Mouse (Mus musculus): ENCODE results near the gene Ppp6r2. TPM values are rescaled to one million over a fixed set of nuclear protein-coding genes. Genes with fewer than 3 reads are reported as not detected.

Gene Ppp6r2
- polyA plus RNA-seq, 2 experiments: 15.3 to 17.7 TPM

- Histone ChIP-seq H3K36me3 (replicated peaks; ENCODE audit: control insufficient read depth, insufficient read depth, low read depth) (no peaks in the 10 kb centered on the region), H3K9ac (replicated peaks) (peak overlapping the region; percentile 51), H3K4me3 (ENCODE audit: insufficient read depth in 1 of 2, low read depth in 2 of 2, low read length in 2 of 2) (peak overlapping the region; percentile 51 to 56), H3K9me3 (ENCODE audit: control insufficient read depth, low read length) (no peaks in the 10 kb centered on the region), H3K27ac (no peak overlapping the region), H3K4me2 (ENCODE audit: low read depth) (peak overlapping the region; percentile 59), H3K4me1 (replicated peaks; ENCODE audit: control insufficient read depth in 2 of 2, insufficient read depth in 2 of 2, low read length in 1 of 2) (peaks cover 4 to 13% of the 10 kb centered on the region in 2 experiments; a peak in 3 of 4 replicates), H3K27me3 (ENCODE audit: control insufficient read depth, insufficient read depth, low read length) (no peaks in the 10 kb centered on the region; the same call in 1 of the 2 replicates)
- DNase-seq (ENCODE audit: low read depth in 3 of 3, low spot score in 3 of 3) (no peak), ATAC-seq (ENCODE audit: insufficient read depth) (no peak)
- TF ChIP-seq CTCF (IDR thresholded peaks at IDR 0.05; ENCODE audit: low read depth): no peak
- no peak for TF ChIP-seq EP300 (IDR thresholded peaks at IDR 0.05; ENCODE audit: low read depth)
- 62% methylated on average over 4 of the region's 4 CpGs for WGBS (ENCODE audit: insufficient replicate concordance)
These were observed 112.3 kb downstream of the Ppp6r2 start for GRCm38 (mm10) chr15:89323656-89324055.

GRCm38 (mm10) chr15:89326441-89326840 is 115.1 kb downstream of the Ppp6r2 start:
- Histone ChIP-seq H3K4me3 (ENCODE audit: insufficient read depth in 1 of 2, low read depth in 2 of 2, low read length in 2 of 2) (no peak overlapping the region), H3K4me1 (replicated peaks; ENCODE audit: control insufficient read depth in 2 of 2, insufficient read depth in 2 of 2, low read length in 1 of 2) (peaks cover 0 to 4% of the 10 kb centered on the region in 2 experiments; a peak in 2 of 4 replicates), H3K36me3 (replicated peaks; ENCODE audit: control insufficient read depth, insufficient read depth, low read depth) (no peaks in the 10 kb centered on the region), H3K9me3 (ENCODE audit: control insufficient read depth, low read length) (no peaks in the 10 kb centered on the region), H3K4me2 (ENCODE audit: low read depth) (no peak overlapping the region), H3K27me3 (ENCODE audit: control insufficient read depth, insufficient read depth, low read length) (no peaks in the 10 kb centered on the region; the same call in 1 of the 2 replicates), H3K27ac (no peak overlapping the region), H3K9ac (replicated peaks) (no peak overlapping the region)
- ATAC-seq (ENCODE audit: insufficient read depth) (no peak), DNase-seq (ENCODE audit: low read depth in 3 of 3, low spot score in 3 of 3) (no peak)
- 57% methylated on average over 5 of the region's 5 CpGs for WGBS (ENCODE audit: insufficient replicate concordance)
- TF ChIP-seq CTCF (IDR thresholded peaks at IDR 0.05; ENCODE audit: low read depth) (no peak), EP300 (IDR thresholded peaks at IDR 0.05; ENCODE audit: low read depth) (no peak)

GRCm38 (mm10) chr15:89334271-89334670 is 122.9 kb downstream of the Ppp6r2 start, which contains the start of gene Miox:
Gene Miox, plus strand, starts transcription at chr15:89334398.
- peaks cover 0 to 3% of the 10 kb centered on the region in 2 experiments; a peak in 1 of 4 replicates for H3K4me1 ChIP-seq (replicated peaks; ENCODE audit: control insufficient read depth in 2 of 2, insufficient read depth in 2 of 2, low read length in 1 of 2)
- DNase-seq (ENCODE audit: low read depth in 3 of 3, low spot score in 3 of 3) (no peak), ATAC-seq (ENCODE audit: insufficient read depth) (no peak)
- TF ChIP-seq EP300 (IDR thresholded peaks at IDR 0.05; ENCODE audit: low read depth): no peak
- no peak for TF ChIP-seq CTCF (IDR thresholded peaks at IDR 0.05; ENCODE audit: low read depth)
- 74% methylated on average over 7 of the region's 7 CpGs for WGBS (ENCODE audit: insufficient replicate concordance)
- no peaks in the 10 kb centered on the region for H3K27me3 ChIP-seq (ENCODE audit: control insufficient read depth, insufficient read depth, low read length)
- H3K36me3 ChIP-seq (replicated peaks; ENCODE audit: control insufficient read depth, insufficient read depth, low read depth): no peaks in the 10 kb centered on the region
- no peak within 1 kb of the TSS for H3K27ac ChIP-seq
- H3K4me3 ChIP-seq (ENCODE audit: insufficient read depth in 1 of 2, low read depth in 2 of 2, low read length in 2 of 2): no peak within 1 kb of the TSS
- no peak within 1 kb of the TSS for H3K9ac ChIP-seq (replicated peaks)
- H3K4me2 ChIP-seq (ENCODE audit: low read depth): no peak within 1 kb of the TSS
- no peaks in the 10 kb centered on the region for H3K9me3 ChIP-seq (ENCODE audit: control insufficient read depth, low read length)

GRCm38 (mm10) chr15:89334774-89335537 is 123.6 kb downstream of the Ppp6r2 start:
- 0 out of 2 replicates have a peak, but pooled peaks have one; percentile 28 for ATAC-seq (ENCODE audit: insufficient read depth)
- H3K9me3 ChIP-seq (ENCODE audit: control insufficient read depth, low read length): no peaks in the 10 kb centered on the region
- peaks cover 0 to 5% of the 10 kb centered on the region in 2 experiments; a peak in 1 of 4 replicates for H3K4me1 ChIP-seq (replicated peaks; ENCODE audit: control insufficient read depth in 2 of 2, insufficient read depth in 2 of 2, low read length in 1 of 2)
- H3K36me3 ChIP-seq (replicated peaks; ENCODE audit: control insufficient read depth, insufficient read depth, low read depth): no peaks in the 10 kb centered on the region
- WGBS (ENCODE audit: insufficient replicate concordance): 68% methylated on average over 17 of the region's 17 CpGs
- no peak for DNase-seq (ENCODE audit: low read depth in 3 of 3, low spot score in 3 of 3)
- H3K27ac ChIP-seq: no peak overlapping the region
- TF ChIP-seq EP300 (IDR thresholded peaks at IDR 0.05; ENCODE audit: low read depth) (no peak), CTCF (IDR thresholded peaks at IDR 0.05; ENCODE audit: low read depth) (no peak)
- H3K4me2 ChIP-seq (ENCODE audit: low read depth): no peak overlapping the region
- no peaks in the 10 kb centered on the region for H3K27me3 ChIP-seq (ENCODE audit: control insufficient read depth, insufficient read depth, low read length)
- no peak overlapping the region for H3K4me3 ChIP-seq (ENCODE audit: insufficient read depth in 1 of 2, low read depth in 2 of 2, low read length in 2 of 2)
- no peak overlapping the region for H3K9ac ChIP-seq (replicated peaks)

GRCm38 (mm10) chr15:89336422-89336821 is 125.1 kb downstream of the Ppp6r2 start:
- no peaks in the 10 kb centered on the region for H3K36me3 ChIP-seq (replicated peaks; ENCODE audit: control insufficient read depth, insufficient read depth, low read depth)

More at GRCm38 (mm10) chr15:89336422-89336821, 125.1 kb downstream of the Ppp6r2 start:
- H3K9me3 ChIP-seq (ENCODE audit: control insufficient read depth, low read length): no peaks in the 10 kb centered on the region
- peaks cover 0 to 5% of the 10 kb centered on the region in 2 experiments; a peak in 1 of 4 replicates for H3K4me1 ChIP-seq (replicated peaks; ENCODE audit: control insufficient read depth in 2 of 2, insufficient read depth in 2 of 2, low read length in 1 of 2)
- 73% methylated on average over 14 of the region's 14 CpGs for WGBS (ENCODE audit: insufficient replicate concordance)
- no peak for DNase-seq (ENCODE audit: low read depth in 3 of 3, low spot score in 3 of 3)
- H3K9ac ChIP-seq (replicated peaks): no peak overlapping the region
- no peak for TF ChIP-seq EP300 (IDR thresholded peaks at IDR 0.05; ENCODE audit: low read depth)
- H3K4me3 ChIP-seq (ENCODE audit: insufficient read depth in 1 of 2, low read depth in 2 of 2, low read length in 2 of 2): no peak overlapping the region
- H3K4me2 ChIP-seq (ENCODE audit: low read depth): no peak overlapping the region
- H3K27ac ChIP-seq: no peak overlapping the region
- no peaks in the 10 kb centered on the region for H3K27me3 ChIP-seq (ENCODE audit: control insufficient read depth, insufficient read depth, low read length)
- ATAC-seq (ENCODE audit: insufficient read depth): no peak

Small RNAs within 50 kb of the gene (microRNA-seq; reads per million reads assigned to microRNA genes)
- gene Mir6958 (2.1 reads per million), gene Mir6959 (not detected), gene Mir7118 (not detected)

Other genes starting within 250 kb of the Ppp6r2 start
- gene Mlc1, start 232.5 kb upstream of the Ppp6r2 start, polyA plus RNA-seq (2012; rRNA removed): 0.02 TPM in 1 of 2 replicates, not detected in the other
- gene Mlc1, start 232.5 kb upstream of the Ppp6r2 start, polyA plus RNA-seq (2014; fragmentation: Nextera tagmentation; extraction: Ambion mirVana): 0.13 TPM in 1 of 2 replicates, not detected in the other
- not detected in 2 replicates for gene Mov10l1, start 228.6 kb upstream of the Ppp6r2 start, polyA plus RNA-seq (2012; rRNA removed)
- gene Mov10l1, start 228.6 kb upstream of the Ppp6r2 start, polyA plus RNA-seq (2014; fragmentation: Nextera tagmentation; extraction: Ambion mirVana): not detected in 2 replicates
- 0.01 TPM in 2 replicates for gene Panx2, start 151.8 kb upstream of the Ppp6r2 start, polyA plus RNA-seq (2012; rRNA removed)
- not detected in 2 replicates for gene Panx2, start 151.8 kb upstream of the Ppp6r2 start, polyA plus RNA-seq (2014; fragmentation: Nextera tagmentation; extraction: Ambion mirVana)
- 8.3 and 8.4 TPM in 2 replicates for gene Trabd, start 136.4 kb upstream of the Ppp6r2 start, polyA plus RNA-seq (2012; rRNA removed)
- gene Trabd, start 136.4 kb upstream of the Ppp6r2 start, polyA plus RNA-seq (2014; fragmentation: Nextera tagmentation; extraction: Ambion mirVana): 13.0 and 13.7 TPM in 2 replicates
- 8.9 TPM in 2 replicates for gene Selenoo, start 122.5 kb upstream of the Ppp6r2 start, polyA plus RNA-seq (2012; rRNA removed)
- 7.4 and 9.0 TPM in 2 replicates for gene Selenoo, start 122.5 kb upstream of the Ppp6r2 start, polyA plus RNA-seq (2014; fragmentation: Nextera tagmentation; extraction: Ambion mirVana)
- gene Tubgcp6, start 88.4 kb upstream of the Ppp6r2 start, polyA plus RNA-seq (2012; rRNA removed): 12.0 and 13.6 TPM in 2 replicates
- 6.3 and 7.7 TPM in 2 replicates for gene Tubgcp6, start 88.4 kb upstream of the Ppp6r2 start, polyA plus RNA-seq (2014; fragmentation: Nextera tagmentation; extraction: Ambion mirVana)
- 8.1 and 8.5 TPM in 2 replicates for gene Hdac10, start 82.9 kb upstream of the Ppp6r2 start, polyA plus RNA-seq (2012; rRNA removed)
- 5.3 and 6.3 TPM in 2 replicates for gene Hdac10, start 82.9 kb upstream of the Ppp6r2 start, polyA plus RNA-seq (2014; fragmentation: Nextera tagmentation; extraction: Ambion mirVana)
- gene Mapk12, start 70.8 kb upstream of the Ppp6r2 start, polyA plus RNA-seq (2012; rRNA removed): 1.7 and 1.8 TPM in 2 replicates
- gene Mapk12, start 70.8 kb upstream of the Ppp6r2 start, polyA plus RNA-seq (2014; fragmentation: Nextera tagmentation; extraction: Ambion mirVana): 1.1 TPM in 2 replicates
- gene Mapk11, start 61.9 kb upstream of the Ppp6r2 start, polyA plus RNA-seq (2012; rRNA removed): 0.84 TPM in 2 replicates
- gene Mapk11, start 61.9 kb upstream of the Ppp6r2 start, polyA plus RNA-seq (2014; fragmentation: Nextera tagmentation; extraction: Ambion mirVana): 0.49 and 0.83 TPM in 2 replicates
- 21.6 and 23.7 TPM in 2 replicates for gene Plxnb2, start 30.8 kb upstream of the Ppp6r2 start, polyA plus RNA-seq (2012; rRNA removed)
- gene Plxnb2, start 30.8 kb upstream of the Ppp6r2 start, polyA plus RNA-seq (2014; fragmentation: Nextera tagmentation; extraction: Ambion mirVana): 16.4 and 18.3 TPM in 2 replicates
- gene Dennd6b, start 15.1 kb upstream of the Ppp6r2 start, polyA plus RNA-seq (2012; rRNA removed): 4.5 TPM in 2 replicates
- 1.6 and 2.4 TPM in 2 replicates for gene Dennd6b, start 15.1 kb upstream of the Ppp6r2 start, polyA plus RNA-seq (2014; fragmentation: Nextera tagmentation; extraction: Ambion mirVana)
- gene Sbf1, start 103.8 kb downstream of the Ppp6r2 start, polyA plus RNA-seq (2012; rRNA removed): 20.8 and 29.3 TPM in 2 replicates
- 17.8 and 23.5 TPM in 2 replicates for gene Sbf1, start 103.8 kb downstream of the Ppp6r2 start, polyA plus RNA-seq (2014; fragmentation: Nextera tagmentation; extraction: Ambion mirVana)
- 2.5 and 2.7 TPM in 2 replicates for gene Adm2, start 111.2 kb downstream of the Ppp6r2 start, polyA plus RNA-seq (2012; rRNA removed)
- gene Adm2, start 111.2 kb downstream of the Ppp6r2 start, polyA plus RNA-seq (2014; fragmentation: Nextera tagmentation; extraction: Ambion mirVana): 1.2 and 1.6 TPM in 2 replicates
- gene Miox, start 122.8 kb downstream of the Ppp6r2 start, polyA plus RNA-seq (2012; rRNA removed): 9.7 and 11.2 TPM in 2 replicates
- gene Miox, start 122.8 kb downstream of the Ppp6r2 start, polyA plus RNA-seq (2014; fragmentation: Nextera tagmentation; extraction: Ambion mirVana): 10.2 and 10.8 TPM in 2 replicates
- 12.3 and 15.1 TPM in 2 replicates for gene Lmf2, start 144.1 kb downstream of the Ppp6r2 start, polyA plus RNA-seq (2012; rRNA removed)
- 17.2 and 18.9 TPM in 2 replicates for gene Lmf2, start 144.1 kb downstream of the Ppp6r2 start, polyA plus RNA-seq (2014; fragmentation: Nextera tagmentation; extraction: Ambion mirVana)
- gene Ncaph2, start 144.2 kb downstream of the Ppp6r2 start, polyA plus RNA-seq (2012; rRNA removed): 63.8 and 77.0 TPM in 2 replicates
- gene Ncaph2, start 144.2 kb downstream of the Ppp6r2 start, polyA plus RNA-seq (2014; fragmentation: Nextera tagmentation; extraction: Ambion mirVana): 104 and 106 TPM in 2 replicates
- gene Sco2, start 162.3 kb downstream of the Ppp6r2 start, polyA plus RNA-seq (2012; rRNA removed): 9.8 and 10.7 TPM in 2 replicates
- 2.8 and 4.4 TPM in 2 replicates for gene Sco2, start 162.3 kb downstream of the Ppp6r2 start, polyA plus RNA-seq (2014; fragmentation: Nextera tagmentation; extraction: Ambion mirVana)
- gene Tymp, start 165.5 kb downstream of the Ppp6r2 start, polyA plus RNA-seq (2012; rRNA removed): 0.70 and 0.88 TPM in 2 replicates
- gene Tymp, start 165.5 kb downstream of the Ppp6r2 start, polyA plus RNA-seq (2014; fragmentation: Nextera tagmentation; extraction: Ambion mirVana): 0.40 and 0.56 TPM in 2 replicates
- 0.76 and 0.89 TPM in 2 replicates for gene Odf3b, start 167.7 kb downstream of the Ppp6r2 start, polyA plus RNA-seq (2012; rRNA removed)
- 0.57 and 1.3 TPM in 2 replicates for gene Odf3b, start 167.7 kb downstream of the Ppp6r2 start, polyA plus RNA-seq (2014; fragmentation: Nextera tagmentation; extraction: Ambion mirVana)
- not detected in 2 replicates for gene Klhdc7b, start 173.4 kb downstream of the Ppp6r2 start, polyA plus RNA-seq (2012; rRNA removed)
- gene Klhdc7b, start 173.4 kb downstream of the Ppp6r2 start, polyA plus RNA-seq (2014; fragmentation: Nextera tagmentation; extraction: Ambion mirVana): not detected in 2 replicates
- gene Syce3, start 198.9 kb downstream of the Ppp6r2 start, polyA plus RNA-seq (2012; rRNA removed): not detected in 2 replicates
- gene Syce3, start 198.9 kb downstream of the Ppp6r2 start, polyA plus RNA-seq (2014; fragmentation: Nextera tagmentation; extraction: Ambion mirVana): not detected in 2 replicates
- gene Cpt1b, start 214.3 kb downstream of the Ppp6r2 start, polyA plus RNA-seq (2012; rRNA removed): 1.5 and 1.9 TPM in 2 replicates
- gene Cpt1b, start 214.3 kb downstream of the Ppp6r2 start, polyA plus RNA-seq (2014; fragmentation: Nextera tagmentation; extraction: Ambion mirVana): 2.1 and 2.2 TPM in 2 replicates
- gene C730034F03Rik, start 218.0 kb downstream of the Ppp6r2 start, polyA plus RNA-seq (2012; rRNA removed): 0.57 and 0.89 TPM in 2 replicates
- gene C730034F03Rik, start 218.0 kb downstream of the Ppp6r2 start, polyA plus RNA-seq (2014; fragmentation: Nextera tagmentation; extraction: Ambion mirVana): 0.56 and 0.69 TPM in 2 replicates
- gene Gm44502, start 218.1 kb downstream of the Ppp6r2 start, polyA plus RNA-seq (2012; rRNA removed): 0.19 and 0.58 TPM in 2 replicates
- 0.14 and 0.34 TPM in 2 replicates for gene Gm44502, start 218.1 kb downstream of the Ppp6r2 start, polyA plus RNA-seq (2014; fragmentation: Nextera tagmentation; extraction: Ambion mirVana)
- 13.7 and 19.3 TPM in 2 replicates for gene Chkb, start 218.4 kb downstream of the Ppp6r2 start, polyA plus RNA-seq (2012; rRNA removed)
- 18.3 and 20.5 TPM in 2 replicates for gene Chkb, start 218.4 kb downstream of the Ppp6r2 start, polyA plus RNA-seq (2014; fragmentation: Nextera tagmentation; extraction: Ambion mirVana)
- 0.02 and 0.08 TPM in 2 replicates for gene Mapk8ip2, start 242.4 kb downstream of the Ppp6r2 start, polyA plus RNA-seq (2012; rRNA removed)
- gene Mapk8ip2, start 242.4 kb downstream of the Ppp6r2 start, polyA plus RNA-seq (2014; fragmentation: Nextera tagmentation; extraction: Ambion mirVana): not detected in 2 replicates

Data from liver, embryonic 14.5 days (tissue).